Comparison of ENCODE assay signal across 8 mouse cellular contexts in the genomic region with DNA sequence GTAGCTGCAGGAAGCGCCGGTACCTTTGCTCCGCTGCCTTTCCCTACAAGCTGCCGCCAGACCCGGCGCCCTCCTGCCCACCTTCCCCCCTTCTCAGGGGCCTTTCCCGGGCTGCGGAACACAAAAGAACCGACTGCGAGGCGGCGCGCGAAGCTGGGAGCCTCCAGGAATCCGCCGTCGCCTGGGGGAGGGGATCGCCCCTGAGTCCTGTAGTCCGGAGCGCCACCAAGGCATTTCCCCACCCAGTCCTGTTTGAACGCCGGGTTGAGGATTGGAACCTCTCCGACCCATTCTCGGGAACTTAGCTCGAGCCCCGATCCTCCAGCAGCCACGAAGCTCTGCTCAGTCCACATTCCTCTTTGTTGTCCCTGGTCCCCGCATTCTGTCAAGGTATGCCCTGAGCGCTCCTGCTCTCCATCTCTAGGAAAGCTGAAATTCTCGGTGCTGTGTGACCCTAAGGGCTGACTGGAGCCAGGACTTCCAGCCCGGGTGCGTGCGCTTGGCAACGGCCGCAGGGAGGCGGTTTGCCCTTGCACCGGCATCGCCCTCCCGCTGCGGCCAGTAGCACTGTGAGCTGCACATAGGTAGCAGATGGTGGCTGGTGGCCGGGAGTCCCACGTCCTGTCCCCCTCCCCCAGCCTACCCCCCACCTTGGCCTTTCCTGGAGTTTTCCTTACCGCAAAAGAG. TPM values are rescaled to one million over a fixed set of nuclear protein-coding genes. Genes with fewer than 3 reads are reported as not detected.
A peak's percentile ranks its signal among the peaks of the same experiment; 100 is the strongest.
DNase-seq lines count a peak whose midpoint lies in the region; ATAC-seq and TF ChIP-seq lines count a peak whose summit lies in the region.

No protein-coding gene starts in this region.

- H3K4me2 ChIP-seq in heart, embryonic 12.5 days = peak overlapping the region; percentile 95
- peak overlapping the region; percentile 83 for H3K4me2 ChIP-seq in kidney, embryonic 14.5 days (replicated peaks; ENCODE audit: low read depth, low read length)

- H3K27ac ChIP-seq in thymus, adult 2 months (ENCODE audit: control insufficient read depth, insufficient read depth, low read length) = no peak overlapping the region
- peak overlapping the region; percentile 49 for H3K27ac ChIP-seq in heart, embryonic 12.5 days (ENCODE audit: poor library complexity, severe bottlenecking)
- peak overlapping the region; percentile 85 for H3K27ac ChIP-seq in kidney, embryonic 14.5 days (ENCODE audit: low read depth, low read length)

- no peaks in the 10 kb centered on the region for H3K4me1 ChIP-seq in thymus, adult 2 months (replicated peaks; ENCODE audit: control insufficient read depth, insufficient read depth, low read length)
- peaks cover 7% of the 10 kb centered on the region for H3K4me1 ChIP-seq in heart, embryonic 12.5 days (replicated peaks)
- peaks cover 9% of the 10 kb centered on the region for H3K4me1 ChIP-seq in kidney, embryonic 14.5 days (ENCODE audit: control insufficient read depth, insufficient read depth, low read length)
- H3K4me1 ChIP-seq in lung, adult 2 months (ENCODE audit: control insufficient read depth, insufficient read depth, low read length) = no peaks in the 10 kb centered on the region

- peak; percentile 65 for ATAC-seq in heart, embryonic 12.5 days (ENCODE audit: insufficient number of reproducible peaks, low FRiP score)
- ATAC-seq in kidney, embryonic 14.5 days (ENCODE audit: low FRiP score, low TSS enrichment) = peak; percentile 77
- ATAC-seq in inflammation-experienced regulatory T-cells, adult 6 months = no peak

- no peak for TF ChIP-seq CTCF in thymus, adult 2 months (IDR thresholded peaks at IDR 0.05; ENCODE audit: borderline replicate concordance, control insufficient read depth, extremely low read depth, insufficient read depth, low read length, poor library complexity)
- TF ChIP-seq CTCF in lung, adult 2 months (IDR thresholded peaks at IDR 0.05; ENCODE audit: insufficient read depth, low read length) = no peak

- H3K27me3 ChIP-seq in thymus, adult 2 months (ENCODE audit: control insufficient read depth, insufficient read depth, low read length) = peaks cover 14% of the 10 kb centered on the region
- H3K27me3 ChIP-seq in heart, embryonic 12.5 days (replicated peaks) = peaks cover 12% of the 10 kb centered on the region
- H3K27me3 ChIP-seq in kidney, embryonic 14.5 days (ENCODE audit: control insufficient read depth, insufficient read depth, low read length) = no peaks in the 10 kb centered on the region

- no peaks in the 10 kb centered on the region for H3K9me3 ChIP-seq in heart, embryonic 12.5 days (replicated peaks)
- H3K9me3 ChIP-seq in kidney, embryonic 14.5 days (ENCODE audit: control insufficient read depth, low read length) = no peaks in the 10 kb centered on the region

- H3K36me3 ChIP-seq in thymus, adult 2 months (ENCODE audit: control insufficient read depth, insufficient read depth, low read length) = no peaks in the 10 kb centered on the region
- H3K36me3 ChIP-seq in heart, embryonic 12.5 days = no peaks in the 10 kb centered on the region
- no peaks in the 10 kb centered on the region for H3K36me3 ChIP-seq in kidney, embryonic 14.5 days (ENCODE audit: control insufficient read depth, insufficient read depth, low read length)

- DNase-seq in thymus, adult 2 months = no peak
- DNase-seq in thymus, postnatal 0 days (ENCODE audit: low spot score) = no peak
- peak; percentile 84 to 87 for DNase-seq in cerebellum, postnatal 36 days
- peak; percentile 31 for DNase-seq in lung, adult 2 months
- DNase-seq in ovary, postnatal 14 days (ENCODE audit: low spot score) = peak; percentile 24

- peak overlapping the region; percentile 7; the same call in 1 of the 2 replicates for H3K4me3 ChIP-seq in thymus, adult 2 months (ENCODE audit: control insufficient read depth, insufficient read depth, low read length)
- H3K4me3 ChIP-seq in heart, embryonic 12.5 days = peak overlapping the region; percentile 58
- H3K4me3 ChIP-seq in kidney, embryonic 14.5 days (ENCODE audit: low read length) = peak overlapping the region; percentile 64
- peak overlapping the region; percentile 40 for H3K4me3 ChIP-seq in lung, adult 2 months (replicated peaks; ENCODE audit: extremely low read depth, low read depth, low read length)

- TF ChIP-seq POLR2A in thymus, adult 2 months (IDR thresholded peaks at IDR 0.05; ENCODE audit: control insufficient read depth, extremely low read depth, insufficient read depth, low read length, poor library complexity) = no peak
- TF ChIP-seq POLR2A in lung, adult 2 months (IDR thresholded peaks at IDR 0.05; ENCODE audit: borderline replicate concordance, extremely low read depth, low read depth, low read length) = no peak

- H3K9ac ChIP-seq in heart, embryonic 12.5 days = peak overlapping the region; percentile 81
- peak overlapping the region; percentile 81 for H3K9ac ChIP-seq in kidney, embryonic 14.5 days (ENCODE audit: low read depth, low read length)

- 2% methylated on average over 43 of the region's 43 CpGs for WGBS in thymus, adult 2 months
- WGBS in heart, embryonic 12.5 days = 0% methylated on average over 43 of the region's 43 CpGs
- under 1% methylated on average over 43 of the region's 43 CpGs for WGBS in kidney, embryonic 14.5 days
- WGBS in lung, adult 2 months = under 1% methylated on average over 43 of the region's 43 CpGs

RNA-seq across cellular contexts. Expression of a gene that starts 1.1 kb away (rescaled TPM):
- polyA plus RNA-seq in thymus, adult 2 months (2012; rRNA removed) = 0.66 and 1.0 TPM in 2 replicates
- 2.0 and 2.5 TPM in 2 replicates for polyA plus RNA-seq in thymus, postnatal 0 days (2015; fragmentation: Nextera tagmentation; extraction: Ambion mirVana)
- 15.8 and 18.2 TPM in 2 replicates for polyA plus RNA-seq in heart, embryonic 12.5 days (2016; fragmentation: Nextera tagmentation; extraction: Ambion mirVana)
- polyA plus RNA-seq in kidney, embryonic 14.5 days (2014; fragmentation: Nextera tagmentation; extraction: Ambion mirVana) = 50.9 and 90.6 TPM in 2 replicates
- polyA plus RNA-seq in lung, adult 2 months (2012; rRNA removed) = 4.6 and 7.4 TPM in 2 replicates
- under 1 TPM in 1 of 3 experiments, not detected in 2; 0.58 TPM for polyA plus RNA-seq in inflammation-experienced regulatory T-cells, adult 6 months (2017; shearing (Covaris generic))

Comparison
In these comparisons a context has a peak if more than half of its experiments do, and no peak if none do; other contexts are left out.
1. DNase-seq: peak in cerebellum, postnatal 36 days (2 of 2), lung, adult 2 months (single experiment) and ovary, postnatal 14 days (single experiment); none in thymus, adult 2 months (single experiment) and thymus, postnatal 0 days (single experiment).
2. H3K4me3 ChIP-seq: peak in every context shown above with its lines; median percentile 64 in kidney, embryonic 14.5 days; 58 in heart, embryonic 12.5 days; 40 in lung, adult 2 months; 7 in thymus, adult 2 months.